10 mouse cellular contexts compared by ENCODE assay signal in genomic region chr9:107451891-107452521, GRCm38 (mm10). TPM values are rescaled to one million over a fixed set of nuclear protein-coding genes. Genes with fewer than 3 reads are reported as not detected.
DNase-seq lines count a peak whose midpoint lies in the region; ATAC-seq lines count a peak whose summit lies in the region.
"Had no signal": no experiment of that assay in that cellular context is flagged by ENCODE, and none has a peak within 500 bp of the region (broad histone marks: within the 10 kb centered on the region; RNA-seq: fewer than 3 reads in every experiment).

No protein-coding gene starts in this region.

- DNase-seq in embryonic facial prominence, embryonic 14.5 days (ENCODE audit: low spot score), result no peak
- DNase-seq in cerebellum, adult 11-12 months, result no peak
- no peak for DNase-seq in ovary, adult 18-20 months (ENCODE audit: low spot score)
- DNase-seq: adrenal gland, adult 2 months; gastrocnemius, postnatal 10 days had no signal

- ATAC-seq in intestine, embryonic 15.5 days, result 0 out of 2 replicates have a peak, but pooled peaks have one; percentile 5
- no peak for ATAC-seq in intestine, embryonic 16.5 days
- peak; percentile 26; the same call in 1 of the 2 replicates for ATAC-seq in embryonic facial prominence, embryonic 14.5 days (ENCODE audit: low read depth)
- 0 out of 2 replicates have a peak, but pooled peaks have one; percentile 5 for ATAC-seq in hindbrain, embryonic 15.5 days (ENCODE audit: low FRiP score, low read depth)
- ATAC-seq in neural tube, embryonic 13.5 days (ENCODE audit: low read depth), result peak; percentile 13; the same call in 1 of the 2 replicates

- H3K9me3 ChIP-seq in intestine, embryonic 15.5 days, result no peaks in the 10 kb centered on the region
- H3K9me3 ChIP-seq in intestine, embryonic 16.5 days (ENCODE audit: control insufficient read depth, low read length), result no peaks in the 10 kb centered on the region
- H3K9me3 ChIP-seq in embryonic facial prominence, embryonic 14.5 days (ENCODE audit: control insufficient read depth, low read length), result no peaks in the 10 kb centered on the region
- H3K9me3 ChIP-seq in hindbrain, embryonic 15.5 days, result no peaks in the 10 kb centered on the region
- no peaks in the 10 kb centered on the region for H3K9me3 ChIP-seq in neural tube, embryonic 13.5 days

- H3K4me3 ChIP-seq in intestine, embryonic 15.5 days (replicated peaks), result no peak overlapping the region
- H3K4me3 ChIP-seq in intestine, embryonic 16.5 days (ENCODE audit: low read length), result no peak overlapping the region
- no peak overlapping the region for H3K4me3 ChIP-seq in embryonic facial prominence, embryonic 14.5 days (ENCODE audit: low read depth, low read length)
- no peak overlapping the region for H3K4me3 ChIP-seq in hindbrain, embryonic 15.5 days
- no peak overlapping the region for H3K4me3 ChIP-seq in neural tube, embryonic 13.5 days

- WGBS in intestine, embryonic 15.5 days, result 40% methylated on average over 11 of the region's 11 CpGs
- 51% methylated on average over 11 of the region's 11 CpGs for WGBS in intestine, embryonic 16.5 days
- WGBS in embryonic facial prominence, embryonic 14.5 days, result 52% methylated on average over 11 of the region's 11 CpGs
- 37% methylated on average over 11 of the region's 11 CpGs for WGBS in hindbrain, embryonic 15.5 days
- 30% methylated on average over 11 of the region's 11 CpGs for WGBS in neural tube, embryonic 13.5 days

- no peaks in the 10 kb centered on the region for H3K27me3 ChIP-seq in intestine, embryonic 15.5 days (replicated peaks)
- H3K27me3 ChIP-seq in intestine, embryonic 16.5 days (replicated peaks; ENCODE audit: control insufficient read depth, insufficient read depth, low read length), result no peaks in the 10 kb centered on the region
- no peaks in the 10 kb centered on the region for H3K27me3 ChIP-seq in embryonic facial prominence, embryonic 14.5 days (replicated peaks; ENCODE audit: control insufficient read depth, insufficient read depth, low read length)
- no peaks in the 10 kb centered on the region for H3K27me3 ChIP-seq in hindbrain, embryonic 15.5 days
- no peaks in the 10 kb centered on the region for H3K27me3 ChIP-seq in neural tube, embryonic 13.5 days

- H3K9ac ChIP-seq in intestine, embryonic 15.5 days, result no peak overlapping the region
- H3K9ac ChIP-seq in intestine, embryonic 16.5 days (ENCODE audit: low read depth, low read length), result no peak overlapping the region
- H3K9ac ChIP-seq in embryonic facial prominence, embryonic 14.5 days (ENCODE audit: low read depth, low read length), result no peak overlapping the region
- H3K9ac ChIP-seq in hindbrain, embryonic 15.5 days, result no peak overlapping the region
- peak overlapping the region; percentile 23; the same call in 1 of the 2 replicates for H3K9ac ChIP-seq in neural tube, embryonic 13.5 days
- H3K9ac ChIP-seq: liver, embryonic 14.5 days had no signal

- no peak overlapping the region for H3K4me2 ChIP-seq in intestine, embryonic 15.5 days (replicated peaks)
- H3K4me2 ChIP-seq in intestine, embryonic 16.5 days (ENCODE audit: low read depth, low read length), result no peak overlapping the region
- no peak overlapping the region for H3K4me2 ChIP-seq in embryonic facial prominence, embryonic 14.5 days (ENCODE audit: low read depth, low read length)
- no peak overlapping the region for H3K4me2 ChIP-seq in hindbrain, embryonic 15.5 days
- no peak overlapping the region for H3K4me2 ChIP-seq in neural tube, embryonic 13.5 days

- H3K4me1 ChIP-seq in intestine, embryonic 15.5 days (replicated peaks), result 0 out of 2 replicates have a peak, but pooled peaks cover 11% of the 10 kb centered on the region
- H3K4me1 ChIP-seq in intestine, embryonic 16.5 days (ENCODE audit: control insufficient read depth, insufficient read depth, low read length), result peaks cover 4% of the 10 kb centered on the region; the same call in 1 of the 2 replicates
- no peaks in the 10 kb centered on the region for H3K4me1 ChIP-seq in embryonic facial prominence, embryonic 14.5 days (ENCODE audit: control insufficient read depth, insufficient read depth, low read length)
- peaks cover 36% of the 10 kb centered on the region for H3K4me1 ChIP-seq in hindbrain, embryonic 15.5 days (replicated peaks)
- peaks cover 58% of the 10 kb centered on the region for H3K4me1 ChIP-seq in neural tube, embryonic 13.5 days (replicated peaks)

- H3K36me3 ChIP-seq in intestine, embryonic 15.5 days, result no peaks in the 10 kb centered on the region
- H3K36me3 ChIP-seq in intestine, embryonic 16.5 days (ENCODE audit: control insufficient read depth, insufficient read depth, low read length), result no peaks in the 10 kb centered on the region
- H3K36me3 ChIP-seq in embryonic facial prominence, embryonic 14.5 days (ENCODE audit: control insufficient read depth, insufficient read depth, low read length), result no peaks in the 10 kb centered on the region
- H3K36me3 ChIP-seq in hindbrain, embryonic 15.5 days, result no peaks in the 10 kb centered on the region
- no peaks in the 10 kb centered on the region for H3K36me3 ChIP-seq in neural tube, embryonic 13.5 days

- H3K27ac ChIP-seq in intestine, embryonic 15.5 days, result no peak overlapping the region
- H3K27ac ChIP-seq in intestine, embryonic 16.5 days (ENCODE audit: low read length), result no peak overlapping the region
- H3K27ac ChIP-seq in embryonic facial prominence, embryonic 14.5 days (replicated peaks; ENCODE audit: low read depth, low read length), result no peak overlapping the region
- no peak overlapping the region for H3K27ac ChIP-seq in hindbrain, embryonic 15.5 days (replicated peaks)
- H3K27ac ChIP-seq in neural tube, embryonic 13.5 days (replicated peaks), result peak overlapping the region; percentile 83
- H3K27ac ChIP-seq: liver, embryonic 14.5 days had no signal

RNA-seq across cellular contexts. Expression of gene Cacna2d2, which starts 52.6 kb away (rescaled TPM):
- 0.29 and 0.34 TPM in 2 replicates for polyA plus RNA-seq in intestine, embryonic 15.5 days (2015; fragmentation: Nextera tagmentation; extraction: Ambion mirVana)
- polyA plus RNA-seq in intestine, embryonic 16.5 days (2015; fragmentation: Nextera tagmentation; extraction: Ambion mirVana), result 0.50 and 0.77 TPM in 2 replicates
- 0.88 and 0.93 TPM in 2 replicates for polyA plus RNA-seq in embryonic facial prominence, embryonic 14.5 days (2014; fragmentation: Nextera tagmentation; extraction: Ambion mirVana)
- polyA plus RNA-seq in hindbrain, embryonic 15.5 days (2015; fragmentation: Nextera tagmentation; extraction: Ambion mirVana), result 7.7 and 10.7 TPM in 2 replicates
- polyA plus RNA-seq in neural tube, embryonic 13.5 days (2015; fragmentation: Nextera tagmentation; extraction: Ambion mirVana), result 8.1 and 8.6 TPM in 2 replicates
